Mouse (Mus musculus) lung, postnatal 0 days (tissue): ENCODE measurements around the gene Evx2.

Experiments
- CTCF ChIP-seq: IDR thresholded peaks from 2 replicates; pipeline ENCODE4 v1.5.1; 2016; ENCODE audit warnings: antibody characterized with exemption, mild to moderate bottlenecking
- EP300 ChIP-seq: IDR thresholded peaks from 2 replicates; pipeline ENCODE4 v1.6.1; 2016; ENCODE audit warnings: antibody characterized with exemption, mild to moderate bottlenecking, control low read depth

GRCm38 (mm10) chr2:74670632-74671188 lies 11.4 kb upstream of the Evx2 start:
- no peak for TF ChIP-seq CTCF
- TF ChIP-seq EP300, result no peak
